Mouse (Mus musculus) cerebellum, postnatal 36 days (tissue): ENCODE results near the gene Atpif1.
"Not testable (repeated sequence)": the region's sequence is repeated elsewhere in the genome, so short reads cannot be mapped to it uniquely, and the experiment has no call there.

Source experiments
- DNase-seq, 2 experiments: peaks; one replicate each; pipeline ENCODE4 v3.0.0; 2021 to 2022; ENCODE audit warnings: mixed read lengths in 2 of 2

Atpif1 gene

GRCm38 (mm10) chr4:132532981-132533916, at the start of gene Atpif1:
Gene Atpif1 (minus strand): TSS chr4:132533659.
- peak; percentile 88 to 91 for DNase-seq

- DNase-seq: no peak
Observed at GRCm38 (mm10) chr4:132574809-132575347, 41.4 kb upstream of the Atpif1 start.

- no peak for DNase-seq
Observed at GRCm38 (mm10) chr4:132573327-132573726, 39.9 kb upstream of the Atpif1 start.

- no peak for DNase-seq
Observed at GRCm38 (mm10) chr4:132571190-132571589, 37.7 kb upstream of the Atpif1 start.

- DNase-seq: no peak
Observed at GRCm38 (mm10) chr4:132569115-132569514, 35.7 kb upstream of the Atpif1 start.

- no peak for DNase-seq
Observed at GRCm38 (mm10) chr4:132567361-132567779, 33.9 kb upstream of the Atpif1 start.

GRCm38 (mm10) chr4:132565089-132565747, 31.8 kb upstream of the Atpif1 start:
- peak in 1 of 2 experiments; percentile 29 for DNase-seq

GRCm38 (mm10) chr4:132563965-132564364, 30.5 kb upstream of the Atpif1 start, which contains the start of gene Ptafr:
Gene Ptafr (plus strand): TSS chr4:132564067.
- no peak for DNase-seq

GRCm38 (mm10) chr4:132563261-132563660, 29.8 kb upstream of the Atpif1 start:
- DNase-seq: no peak

GRCm38 (mm10) chr4:132555550-132555949, 22.1 kb upstream of the Atpif1 start:
- DNase-seq: not testable (repeated sequence)

- no peak for DNase-seq
Observed at GRCm38 (mm10) chr4:132554653-132555052, 21.2 kb upstream of the Atpif1 start.

GRCm38 (mm10) chr4:132554221-132554620, 20.8 kb upstream of the Atpif1 start:
- DNase-seq: no peak

- peak; percentile 54 to 77 for DNase-seq
Observed at GRCm38 (mm10) chr4:132545851-132546250, 12.4 kb upstream of the Atpif1 start.

GRCm38 (mm10) chr4:132542724-132543123, 9.3 kb upstream of the Atpif1 start:
- no peak for DNase-seq

GRCm38 (mm10) chr4:132541413-132541812, 8.0 kb upstream of the Atpif1 start:
- no peak for DNase-seq

GRCm38 (mm10) chr4:132539481-132539880, 6.0 kb upstream of the Atpif1 start:
- no peak for DNase-seq

GRCm38 (mm10) chr4:132535406-132536121, 2.1 kb upstream of the Atpif1 start, which contains the start of gene Dnajc8:
Gene Dnajc8 (plus strand): TSS chr4:132535550.
- peak; percentile 96 to 97 for DNase-seq

GRCm38 (mm10) chr4:132532496-132532895, 963 bp downstream of the Atpif1 start:
- no peak for DNase-seq

GRCm38 (mm10) chr4:132530033-132530804, 3.2 kb downstream of the Atpif1 start:
- no peak for DNase-seq

- no peak for DNase-seq
Observed at GRCm38 (mm10) chr4:132529344-132529743, 4.1 kb downstream of the Atpif1 start.

GRCm38 (mm10) chr4:132527917-132528522, 5.4 kb downstream of the Atpif1 start:
- no peak for DNase-seq
